Mouse (Mus musculus): Measurements from ENCODE around the gene Ttll5. TPM values are rescaled to one million over a fixed set of nuclear protein-coding genes. Genes with fewer than 3 reads are reported as not detected.

The Ttll5 gene
- total and polyA plus RNA-seq, 3 experiments: 7.4 to 18.5 TPM; not detected in 1

DNA sequence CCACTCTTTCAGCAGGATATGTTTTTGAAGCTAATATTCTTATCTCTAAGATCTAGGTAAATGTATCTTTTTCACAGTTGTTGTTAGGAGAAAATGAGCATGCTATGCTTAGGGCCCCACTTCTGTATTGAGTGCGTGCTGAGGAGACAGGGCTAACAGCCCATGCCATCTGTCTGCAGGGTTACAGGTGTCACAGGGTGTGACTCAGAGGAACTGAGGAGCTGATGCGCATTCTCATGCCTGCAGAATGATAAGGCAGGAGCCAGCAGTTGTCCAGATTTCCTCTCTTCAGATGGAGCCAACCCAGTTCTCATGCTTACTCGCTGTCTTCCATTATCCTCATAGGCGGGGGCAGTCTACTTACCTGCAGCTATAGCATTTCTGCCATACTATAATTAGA lies 147.2 kb downstream of the Ttll5 start (continued):
- TF ChIP-seq ETS1 (IDR thresholded peaks at IDR 0.05; ENCODE audit: low read depth, low read length): peak; percentile 54; the same call in 1 of the 2 replicates

GRCm38 (mm10) chr12:85973526-85973925 lies 149.1 kb downstream of the Ttll5 start:
- Histone ChIP-seq H3K79me2 (ENCODE audit: control insufficient read depth, insufficient read depth, low read length, poor library complexity) (no peaks in the 10 kb centered on the region), H3K36me3 (ENCODE audit: control insufficient read depth in 1 of 2, insufficient read depth in 2 of 2, low read length in 2 of 2) (peaks cover 0 to 17% of the 10 kb centered on the region in 2 experiments; a peak in 2 of 4 replicates), H3K27me3 (ENCODE audit: control insufficient read depth in 1 of 2, insufficient read depth in 2 of 2, low read length in 2 of 2) (no peaks in the 10 kb centered on the region), H3K9ac (ENCODE audit: control insufficient read depth, low read depth, low read length, poor library complexity, severe bottlenecking) (no peak overlapping the region), H3K27ac (ENCODE audit: control insufficient read depth, low read depth, low read length) (no peak overlapping the region), H3K4me1 (ENCODE audit: control insufficient read depth in 1 of 2, insufficient read depth in 2 of 2, low read length in 2 of 2) (peaks cover 4 to 8% of the 10 kb centered on the region in 2 experiments), H3K9me3 (replicated peaks; ENCODE audit: insufficient read depth, low read length) (no peaks in the 10 kb centered on the region), H3K4me3 (ENCODE audit: control insufficient read depth in 1 of 2, insufficient read depth in 1 of 2, low read depth in 2 of 2, low read length in 2 of 2) (no peak overlapping the region)
- no peak for TF ChIP-seq MAX (IDR thresholded peaks at IDR 0.05; ENCODE audit: low read length)
- 0 out of 2 replicates have a peak, but pooled peaks have one; percentile 20 for TF ChIP-seq GATA1 (IDR thresholded peaks at IDR 0.05; ENCODE audit: low read depth, low read length)
- TF ChIP-seq ETS1 (IDR thresholded peaks at IDR 0.05; ENCODE audit: low read depth, low read length): peak; percentile 58; the same call in 1 of the 2 replicates
- TF ChIP-seq SIN3A (IDR thresholded peaks at IDR 0.05; ENCODE audit: low read length): peak; percentile 63; the same call in 1 of the 2 replicates
- DNase-seq (ENCODE audit: low read depth, low spot score): peak; percentile 41

DNA sequence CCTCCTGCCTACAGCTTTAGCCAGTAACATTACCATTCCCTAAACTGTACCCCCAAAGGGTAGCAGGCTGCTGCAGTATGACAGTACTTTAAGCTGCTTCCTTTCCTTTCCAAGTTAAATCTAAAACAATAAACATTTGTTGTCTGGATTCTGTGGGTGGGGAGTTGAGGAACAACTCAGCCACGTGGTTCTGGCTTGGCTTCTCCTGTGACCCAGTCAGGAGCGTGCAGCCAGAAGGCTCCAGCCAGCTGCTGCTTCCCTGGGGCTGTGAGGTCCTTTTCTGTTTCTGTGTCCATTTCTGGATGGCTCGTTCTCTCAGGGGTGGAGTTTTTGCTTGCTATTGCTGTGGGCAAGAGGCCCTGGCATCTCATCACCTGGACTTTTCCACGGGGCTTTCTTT lies 149.6 kb downstream of the Ttll5 start:
- no peak overlapping the region for H3K27ac ChIP-seq (ENCODE audit: control insufficient read depth, low read depth, low read length)

GRCm38 (mm10) chr12:85979996-85980395 lies 155.5 kb downstream of the Ttll5 start:
- no peak overlapping the region for H3K4me3 ChIP-seq (ENCODE audit: control insufficient read depth in 1 of 2, insufficient read depth in 1 of 2, low read depth in 2 of 2, low read length in 2 of 2)
- no peaks in the 10 kb centered on the region for H3K4me1 ChIP-seq (ENCODE audit: control insufficient read depth in 1 of 2, insufficient read depth in 2 of 2, low read length in 2 of 2)
- DNase-seq (ENCODE audit: low read depth, low spot score): no peak
- H3K27me3 ChIP-seq (ENCODE audit: control insufficient read depth in 1 of 2, insufficient read depth in 2 of 2, low read length in 2 of 2): no peaks in the 10 kb centered on the region
- no peak overlapping the region for H3K9ac ChIP-seq (ENCODE audit: control insufficient read depth, low read depth, low read length, poor library complexity, severe bottlenecking)
- H3K79me2 ChIP-seq (ENCODE audit: control insufficient read depth, insufficient read depth, low read length, poor library complexity): no peaks in the 10 kb centered on the region
- H3K27ac ChIP-seq (ENCODE audit: control insufficient read depth, low read depth, low read length): no peak overlapping the region
- H3K36me3 ChIP-seq (ENCODE audit: control insufficient read depth in 1 of 2, insufficient read depth in 2 of 2, low read length in 2 of 2): no peaks in the 10 kb centered on the region
- TF ChIP-seq SIN3A (IDR thresholded peaks at IDR 0.05; ENCODE audit: low read length) (no peak), HCFC1 (IDR thresholded peaks at IDR 0.05; ENCODE audit: low read depth, low read length) (no peak)
- no peaks in the 10 kb centered on the region for H3K9me3 ChIP-seq (replicated peaks; ENCODE audit: insufficient read depth, low read length)

More for the DNA sequence above, 149.6 kb downstream of the Ttll5 start:
- TF ChIP-seq POLR2AphosphoS2 (IDR thresholded peaks at IDR 0.05; ENCODE audit: low read length): no peak
- TF ChIP-seq POLR2AphosphoS5 (IDR thresholded peaks at IDR 0.05; ENCODE audit: borderline replicate concordance, low read depth, low read length): no peak
- no peak for TF ChIP-seq CHD2 (IDR thresholded peaks at IDR 0.05; ENCODE audit: low read length)
- no peak for TF ChIP-seq MAZ (IDR thresholded peaks at IDR 0.05; ENCODE audit: low read depth, low read length)
- no peak for TF ChIP-seq EP300 (IDR thresholded peaks at IDR 0.05; ENCODE audit: low read depth in 1 of 2, low read length in 2 of 2)
- no peak for TF ChIP-seq GABPA (IDR thresholded peaks at IDR 0.05; ENCODE audit: low read depth, low read length)
- no peak for TF ChIP-seq RCOR1 (IDR thresholded peaks at IDR 0.05; ENCODE audit: low read depth, low read length)
- no peak for TF ChIP-seq NELFE (IDR thresholded peaks at IDR 0.05; ENCODE audit: low read depth, low read length)
- TF ChIP-seq NRF1 (IDR thresholded peaks at IDR 0.05; ENCODE audit: insufficient read depth, low read depth, low read length, poor library complexity, severe bottlenecking): no peak
- no peak for TF ChIP-seq USF2 (IDR thresholded peaks at IDR 0.05; ENCODE audit: borderline replicate concordance in 1 of 2, insufficient read depth in 1 of 2, low read depth in 1 of 2, low read length in 2 of 2)
- no peak for TF ChIP-seq ZMIZ1 (IDR thresholded peaks at IDR 0.05; ENCODE audit: low read depth, low read length)
- TF ChIP-seq GATA1 (IDR thresholded peaks at IDR 0.05; ENCODE audit: low read depth, low read length): no peak
- no peak for TF ChIP-seq USF1 (IDR thresholded peaks at IDR 0.05; ENCODE audit: low read depth, low read length)
- TF ChIP-seq MAFK (IDR thresholded peaks at IDR 0.05; ENCODE audit: borderline replicate concordance, low read depth, low read length): no peak
- no peak for TF ChIP-seq MAX (IDR thresholded peaks at IDR 0.05; ENCODE audit: low read length)
- no peak for TF ChIP-seq HCFC1 (IDR thresholded peaks at IDR 0.05; ENCODE audit: low read depth, low read length)
- TF ChIP-seq E2F4 (IDR thresholded peaks at IDR 0.05; ENCODE audit: borderline replicate concordance, low read depth, low read length): no peak
- no peak for TF ChIP-seq RAD21 (IDR thresholded peaks at IDR 0.05; ENCODE audit: low read depth, low read length)
- no peak for TF ChIP-seq MYB (IDR thresholded peaks at IDR 0.05; ENCODE audit: low read depth, low read length)
- peaks cover 4 to 8% of the 10 kb centered on the region in 2 experiments for H3K4me1 ChIP-seq (ENCODE audit: control insufficient read depth in 1 of 2, insufficient read depth in 2 of 2, low read length in 2 of 2)
- no peak for DNase-seq (ENCODE audit: low read depth, low spot score)
- no peaks in the 10 kb centered on the region for H3K79me2 ChIP-seq (ENCODE audit: control insufficient read depth, insufficient read depth, low read length, poor library complexity)
- no peaks in the 10 kb centered on the region for H3K9me3 ChIP-seq (replicated peaks; ENCODE audit: insufficient read depth, low read length)
- no peak overlapping the region for H3K9ac ChIP-seq (ENCODE audit: control insufficient read depth, low read depth, low read length, poor library complexity, severe bottlenecking)
- no peak overlapping the region for H3K4me3 ChIP-seq (ENCODE audit: control insufficient read depth in 1 of 2, insufficient read depth in 1 of 2, low read depth in 2 of 2, low read length in 2 of 2)
- peaks cover 0 to 17% of the 10 kb centered on the region in 2 experiments; a peak in 2 of 4 replicates for H3K36me3 ChIP-seq (ENCODE audit: control insufficient read depth in 1 of 2, insufficient read depth in 2 of 2, low read length in 2 of 2)
- no peaks in the 10 kb centered on the region for H3K27me3 ChIP-seq (ENCODE audit: control insufficient read depth in 1 of 2, insufficient read depth in 2 of 2, low read length in 2 of 2)
